Mouse (Mus musculus): Measurements from ENCODE around the gene Colgalt2.

- TF ChIP-seq CTCF (IDR thresholded peaks at IDR 0.05; ENCODE audit: low read depth) (no peak), EP300 (IDR thresholded peaks at IDR 0.05; ENCODE audit: low read depth) (no peak)
Observed at GRCm38 (mm10) chr1:152407021-152407946, 7.7 kb downstream of the Colgalt2 start.
